Mouse (Mus musculus) cortical plate, adult 2 months (tissue): ENCODE results near the gene Pmepa1.

Source experiments
- CTCF ChIP-seq: fragments of 200-500 bp; IDR thresholded peaks from 2 replicates; pipeline ENCODE4 v1.5.1; 2011; ENCODE audit warnings: mild to moderate bottlenecking, control low read depth, low read length; ENCODE audit not compliant: insufficient read depth; ENCODE audit errors: extremely low read depth
- POLR2A ChIP-seq: fragments of 200-500 bp; IDR thresholded peaks from 2 replicates; pipeline ENCODE4 v1.6.1; 2011; ENCODE audit warnings: mild to moderate bottlenecking, low read length, control low read depth; ENCODE audit not compliant: insufficient read depth; ENCODE audit errors: extremely low read depth

DNA sequence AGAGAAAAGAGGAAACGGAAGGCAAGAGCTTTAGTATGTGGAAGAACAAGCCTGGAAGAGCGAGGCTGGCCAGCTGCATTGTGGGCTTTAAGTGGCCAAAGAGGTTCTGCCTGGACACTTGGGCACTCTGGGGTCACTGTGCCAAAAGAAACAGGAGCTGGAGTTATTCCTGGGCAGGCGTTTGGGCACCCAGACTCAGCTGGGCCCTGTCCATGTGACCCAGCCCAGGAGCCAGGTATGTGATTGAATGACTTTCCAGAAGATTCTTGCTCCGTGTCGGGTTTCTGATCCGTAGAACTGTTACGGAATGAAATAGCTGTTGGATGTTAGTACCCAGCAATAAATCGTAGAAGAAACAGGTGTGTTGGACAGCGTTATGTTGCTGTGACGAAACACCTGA is 32.2 kb upstream of the Pmepa1 start:
- TF ChIP-seq CTCF (no peak), POLR2A (no peak)
